Mouse (Mus musculus) stomach, embryonic 15.5 days (tissue): ENCODE data around the gene Sgip1. TPM values are rescaled to one million over a fixed set of nuclear protein-coding genes. Genes with fewer than 3 reads are reported as not detected.

Experiments used
- ATAC-seq: fragments of 200-750 bp; cut with Nextera tagmentation; 2 replicates; pipeline ENCODE4 v1.8.0; 2017; ENCODE audit warnings: low read depth, moderate number of reproducible peaks, moderate TSS enrichment; ENCODE audit not compliant: insufficient read depth, low FRiP score
- H3K27ac ChIP-seq: fragments of 300-500 bp; sonication (generic); 2 replicates; pipeline ENCODE4 v1.5.1; 2015; ENCODE audit warnings: mild to moderate bottlenecking, inconsistent platforms
- H3K27me3 ChIP-seq: fragments of 300-500 bp; sonication (generic); replicated peaks from 2 replicates; pipeline ENCODE4 v1.6.1; 2015; ENCODE audit warnings: inconsistent platforms
- H3K36me3 ChIP-seq: fragments of 300-500 bp; sonication (generic); 2 replicates; pipeline ENCODE4 v1.6.1; 2015; ENCODE audit warnings: inconsistent platforms
- H3K4me1 ChIP-seq: fragments of 300-500 bp; sonication (generic); 2 replicates; pipeline ENCODE4 v1.6.1; 2015; ENCODE audit warnings: inconsistent platforms
- H3K4me2 ChIP-seq: fragments of 300-500 bp; sonication (generic); 2 replicates; pipeline ENCODE4 v1.6.1; 2015; ENCODE audit warnings: mild to moderate bottlenecking, inconsistent platforms
- H3K4me3 ChIP-seq: fragments of 300-500 bp; sonication (generic); replicated peaks from 2 replicates; pipeline ENCODE4 v1.5.1; 2015; ENCODE audit warnings: inconsistent platforms
- H3K9ac ChIP-seq: fragments of 300-500 bp; sonication (generic); 2 replicates; pipeline ENCODE4 v1.6.1; 2015; ENCODE audit warnings: inconsistent platforms
- H3K9me3 ChIP-seq: fragments of 300-500 bp; sonication (generic); 2 replicates; pipeline ENCODE4 v1.6.1; 2016; ENCODE audit warnings: inconsistent platforms
- WGBS: fragments of 180-500 bp; shearing (Covaris S2); methylation state at CpG from one replicate; pipeline ENCODE4 v1.1.7; 2015; 5-methylcytosine and 5-hydroxymethylcytosine counted together
- polyA plus RNA-seq: library from polyadenylated mRNA; unstranded; fragments of >200 nt; fragmentation: Nextera tagmentation; extraction: Ambion mirVana; gene quantifications from 2 replicates; pipeline ENCODE4 v1.2.1, GENCODE M21; 2015

Sgip1 gene
- polyA plus RNA-seq, 1 experiment from 2014 or later, result 7.1 TPM

DNA sequence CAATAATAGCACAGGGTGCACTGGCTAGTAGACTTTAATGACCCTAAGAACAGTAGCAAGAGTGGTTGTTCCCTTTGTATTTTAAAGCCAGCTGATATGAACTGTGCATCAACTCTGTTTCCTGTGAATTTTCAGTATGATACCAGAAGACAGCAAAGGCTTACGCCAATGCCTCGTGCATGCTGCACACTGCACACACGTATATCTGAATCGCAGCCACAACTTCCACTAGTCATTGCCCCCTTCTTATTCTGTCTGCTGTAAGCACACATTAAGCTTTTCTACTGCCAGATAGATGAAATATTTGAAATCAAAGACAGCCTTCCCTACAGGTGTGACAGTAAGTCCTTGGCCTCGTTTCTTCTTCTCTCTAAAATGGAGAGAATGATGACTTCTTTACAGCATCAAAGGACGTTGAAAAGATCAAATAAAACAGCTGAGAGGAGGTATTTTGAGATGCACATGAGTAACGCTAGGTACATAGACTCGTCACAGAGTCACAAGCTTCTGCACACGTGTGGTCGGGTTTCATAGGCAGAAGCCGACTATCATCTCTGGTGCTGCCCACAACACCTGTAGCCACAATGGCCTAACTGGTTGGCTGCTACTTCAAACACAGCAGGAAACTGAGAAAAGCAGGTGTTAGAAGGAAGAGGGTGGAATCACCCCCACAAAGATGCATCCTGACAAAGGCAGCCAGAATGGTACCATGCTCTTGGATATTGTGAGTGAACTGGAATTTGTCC is 249.7 kb downstream of the Sgip1 start:
- no peak for ATAC-seq
- no peaks in the 10 kb centered on the region for H3K36me3 ChIP-seq
- 74% methylated on average over 11 of the region's 11 CpGs for WGBS

DNA sequence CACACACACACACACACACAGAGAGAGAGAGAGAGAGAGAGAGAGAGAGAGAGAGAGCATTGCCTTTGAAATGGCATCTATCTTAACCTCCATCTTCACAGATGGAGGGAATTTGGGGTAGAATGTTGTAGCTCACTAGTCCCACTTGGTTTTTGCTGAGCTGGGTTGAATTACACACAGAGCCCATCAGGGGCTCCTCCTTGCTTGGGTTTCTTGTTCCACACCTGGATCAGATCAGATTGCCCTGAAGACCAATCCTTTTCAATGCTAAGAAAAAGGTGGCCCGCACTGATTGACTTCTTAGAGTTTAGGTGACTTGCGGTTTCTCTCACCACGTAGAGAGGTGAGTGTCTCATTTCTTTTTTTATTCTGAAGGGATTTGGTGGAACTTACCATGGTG is 250.6 kb downstream of the Sgip1 start:
- no peak overlapping the region for H3K4me2 ChIP-seq
- 79% methylated on average over 3 of the region's 3 CpGs for WGBS
- no peaks in the 10 kb centered on the region for H3K4me1 ChIP-seq
- no peak for ATAC-seq
- no peaks in the 10 kb centered on the region for H3K36me3 ChIP-seq
- no peak overlapping the region for H3K27ac ChIP-seq
- H3K9me3 ChIP-seq, result no peaks in the 10 kb centered on the region
- no peaks in the 10 kb centered on the region for H3K27me3 ChIP-seq
- H3K4me3 ChIP-seq, result no peak overlapping the region
- no peak overlapping the region for H3K9ac ChIP-seq

More for the DNA sequence above, 249.7 kb downstream of the Sgip1 start:
- no peak overlapping the region for H3K9ac ChIP-seq
- no peaks in the 10 kb centered on the region for H3K4me1 ChIP-seq
- H3K4me2 ChIP-seq, result no peak overlapping the region
- H3K4me3 ChIP-seq, result no peak overlapping the region
- H3K27ac ChIP-seq, result no peak overlapping the region
- H3K9me3 ChIP-seq, result no peaks in the 10 kb centered on the region
- no peaks in the 10 kb centered on the region for H3K27me3 ChIP-seq

DNA sequence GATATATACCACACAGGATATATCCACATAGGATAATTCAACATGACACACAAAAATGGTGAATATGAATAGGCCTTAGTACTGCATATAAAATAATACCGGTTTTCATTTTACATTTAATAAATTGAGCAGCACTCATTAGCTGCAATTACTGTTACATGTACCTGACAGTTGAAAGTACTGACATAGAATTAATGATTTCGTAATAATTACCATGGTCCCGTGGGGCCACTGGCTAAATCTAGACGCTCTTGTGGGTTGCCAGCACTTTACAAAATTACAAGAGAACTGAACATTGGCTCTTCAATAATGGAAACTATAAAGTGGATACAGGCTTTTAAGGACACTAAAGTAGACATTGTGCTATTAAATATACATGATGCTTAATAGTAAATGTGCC is 263.6 kb downstream of the Sgip1 start:
- H3K36me3 ChIP-seq, result no peaks in the 10 kb centered on the region
- H3K27me3 ChIP-seq, result no peaks in the 10 kb centered on the region
- no peak overlapping the region for H3K27ac ChIP-seq
- 87% methylated on average over 4 of the region's 4 CpGs for whole genome bisulfite sequencing
- H3K4me2 ChIP-seq, result no peak overlapping the region
- ATAC-seq, result no peak
- H3K4me1 ChIP-seq, result no peaks in the 10 kb centered on the region
- no peaks in the 10 kb centered on the region for H3K9me3 ChIP-seq
- no peak overlapping the region for H3K9ac ChIP-seq
- H3K4me3 ChIP-seq, result no peak overlapping the region

DNA sequence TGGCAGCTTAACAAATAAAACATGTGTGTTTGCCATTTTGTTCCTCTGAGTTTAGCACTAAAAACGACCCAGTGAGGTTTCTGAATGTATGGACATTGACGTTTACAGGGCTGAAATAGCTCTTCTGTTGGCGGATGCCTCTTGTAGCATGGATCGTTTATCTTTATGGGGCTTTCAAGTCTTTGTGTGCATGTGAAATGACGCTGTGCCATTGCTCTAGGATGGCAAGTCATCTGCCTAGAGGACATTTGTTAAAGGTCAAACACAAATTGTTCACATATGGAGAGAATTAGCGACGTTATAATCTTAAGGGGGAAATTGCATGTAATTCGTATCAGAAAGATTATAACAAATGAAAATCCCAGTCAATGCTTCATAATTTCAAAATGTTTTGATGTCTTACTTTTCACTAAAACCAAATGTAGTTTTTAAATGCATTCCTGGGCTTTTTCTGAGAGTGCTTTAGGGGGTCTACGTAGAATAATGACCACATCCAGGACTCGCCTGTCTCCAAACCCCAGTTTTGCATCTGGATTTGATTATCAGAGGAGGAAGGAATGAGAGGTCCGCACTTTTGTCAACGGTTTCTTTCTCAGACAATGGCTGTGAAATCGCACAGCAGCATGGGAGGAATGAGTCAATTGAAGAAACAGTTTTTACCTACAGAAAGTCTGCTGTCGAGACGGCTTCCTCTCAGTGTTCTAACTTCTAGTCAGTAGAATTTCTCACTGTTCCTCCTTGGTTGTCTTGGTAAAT is 264.3 kb downstream of the Sgip1 start:
- WGBS, result 64% methylated on average over 15 of the region's 15 CpGs
- no peak for ATAC-seq
- no peak overlapping the region for H3K27ac ChIP-seq

DNA sequence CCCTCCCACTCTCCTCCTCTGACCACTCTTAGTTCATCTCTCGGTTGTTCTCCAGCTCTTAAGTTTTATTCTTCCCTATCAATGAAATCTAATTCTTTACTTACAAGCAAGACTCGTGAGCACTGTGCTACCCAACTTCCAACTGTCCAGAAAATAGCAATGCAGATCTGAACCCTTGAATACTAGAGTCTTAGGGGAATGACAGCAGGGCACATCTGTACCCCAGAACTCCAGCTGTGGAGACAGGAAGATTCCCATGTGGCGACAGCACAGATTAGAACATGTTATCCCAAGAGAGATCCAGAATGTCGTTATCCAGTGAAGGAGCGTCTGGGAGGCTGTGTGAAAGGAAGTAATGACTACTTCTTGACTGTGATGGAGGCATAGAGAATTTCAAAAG is 265.2 kb downstream of the Sgip1 start:
- ATAC-seq, result no peak
- Histone ChIP-seq H3K4me2 (no peak overlapping the region), H3K4me1 (no peaks in the 10 kb centered on the region), H3K9ac (no peak overlapping the region), H3K9me3 (no peaks in the 10 kb centered on the region), H3K27me3 (no peaks in the 10 kb centered on the region), H3K4me3 (no peak overlapping the region), H3K27ac (no peak overlapping the region), H3K36me3 (no peaks in the 10 kb centered on the region)
- WGBS, result 79% methylated on average over 5 of the region's 5 CpGs

More for the DNA sequence above, 264.3 kb downstream of the Sgip1 start:
- Histone ChIP-seq H3K4me1 (no peaks in the 10 kb centered on the region), H3K4me2 (no peak overlapping the region), H3K27me3 (no peaks in the 10 kb centered on the region), H3K4me3 (no peak overlapping the region), H3K9ac (no peak overlapping the region), H3K36me3 (no peaks in the 10 kb centered on the region), H3K9me3 (no peaks in the 10 kb centered on the region)

GRCm38 (mm10) chr4:103006943-103007418 is 265.9 kb downstream of the Sgip1 start:
- WGBS, result 22% methylated on average over 4 of the region's 4 CpGs
- Histone ChIP-seq H3K4me3 (no peak overlapping the region), H3K4me2 (no peak overlapping the region), H3K4me1 (no peaks in the 10 kb centered on the region), H3K9ac (no peak overlapping the region), H3K9me3 (no peaks in the 10 kb centered on the region), H3K36me3 (no peaks in the 10 kb centered on the region), H3K27me3 (no peaks in the 10 kb centered on the region), H3K27ac (no peak overlapping the region)
- no peak for ATAC-seq

DNA sequence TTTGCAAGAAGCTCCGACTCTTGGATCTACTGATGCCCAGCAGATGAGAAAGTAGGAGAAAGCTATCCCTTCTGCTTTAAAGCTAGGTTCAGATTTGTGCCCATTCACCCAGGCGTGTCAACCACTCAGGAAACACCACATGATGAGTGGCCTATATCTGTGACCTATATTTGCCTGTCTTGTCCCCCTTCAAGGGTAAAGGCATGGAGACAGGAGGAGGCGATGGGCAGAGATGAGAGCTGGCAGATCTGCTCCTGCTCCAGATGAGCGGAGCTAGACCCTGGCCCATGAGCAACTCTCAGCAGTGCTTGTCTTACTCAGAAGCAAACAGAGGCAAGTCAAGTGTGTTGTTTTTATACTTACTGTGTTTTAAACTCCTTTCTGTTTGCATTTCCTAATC is 269.6 kb downstream of the Sgip1 start:
- Histone ChIP-seq H3K9ac (no peak overlapping the region), H3K4me1 (0 out of 2 replicates have a peak, but pooled peaks cover 3% of the 10 kb centered on the region), H3K27me3 (no peaks in the 10 kb centered on the region), H3K4me3 (no peak overlapping the region), H3K9me3 (no peaks in the 10 kb centered on the region), H3K27ac (no peak overlapping the region), H3K36me3 (no peaks in the 10 kb centered on the region), H3K4me2 (no peak overlapping the region)
- 88% methylated on average over 4 of the region's 4 CpGs for WGBS
- no peak for ATAC-seq

DNA sequence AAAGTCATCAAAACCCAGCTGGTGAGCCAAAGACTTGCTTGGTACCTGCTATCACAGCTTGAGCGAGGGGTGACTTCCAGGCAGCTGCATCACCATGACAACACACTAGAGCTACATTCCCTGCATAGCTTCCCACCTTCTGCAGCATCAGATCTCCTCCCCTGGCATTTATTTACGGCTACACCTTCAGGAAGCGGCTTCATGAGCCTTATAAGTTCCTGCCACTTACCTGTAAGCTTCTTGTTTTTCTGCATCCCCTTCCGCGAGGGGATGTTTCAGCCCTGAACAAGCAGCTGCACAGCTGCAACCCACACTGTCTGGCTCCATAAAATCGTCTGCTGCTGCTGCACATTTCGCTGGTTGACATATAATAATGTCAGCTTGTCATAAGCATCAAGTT is 270.7 kb downstream of the Sgip1 start:
- H3K4me1 ChIP-seq, result 0 out of 2 replicates have a peak, but pooled peaks cover 3% of the 10 kb centered on the region
- H3K9me3 ChIP-seq, result no peaks in the 10 kb centered on the region
- H3K4me2 ChIP-seq, result no peak overlapping the region
- ATAC-seq, result no peak
- WGBS, result 34% methylated on average over 7 of the region's 7 CpGs
- no peak overlapping the region for H3K27ac ChIP-seq
- no peak overlapping the region for H3K9ac ChIP-seq
- no peak overlapping the region for H3K4me3 ChIP-seq
- no peaks in the 10 kb centered on the region for H3K27me3 ChIP-seq
- no peaks in the 10 kb centered on the region for H3K36me3 ChIP-seq

DNA sequence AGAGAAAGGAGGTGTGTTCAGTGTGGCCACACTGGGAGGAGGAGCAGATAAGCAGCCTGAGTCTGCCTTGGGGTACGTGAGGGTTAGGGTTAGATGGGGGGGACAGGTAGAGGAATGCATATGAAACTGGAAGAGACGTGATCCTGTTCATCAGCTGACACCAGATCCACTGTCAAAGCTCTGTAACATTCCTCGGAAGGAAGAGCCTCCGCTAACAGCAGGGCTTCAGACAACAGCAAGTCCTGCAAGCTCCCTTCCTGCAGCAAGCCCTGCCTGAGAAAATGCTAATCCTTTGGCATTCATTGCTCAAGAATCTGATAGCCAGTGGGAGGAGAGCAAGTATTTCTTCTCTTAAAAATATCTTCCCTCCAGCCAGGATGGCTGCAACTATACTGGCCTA is 272.4 kb downstream of the Sgip1 start:
- WGBS, result 17% methylated on average over 4 of the region's 4 CpGs
- Histone ChIP-seq H3K27ac (no peak overlapping the region), H3K4me1 (0 out of 2 replicates have a peak, but pooled peaks cover 3% of the 10 kb centered on the region), H3K27me3 (no peaks in the 10 kb centered on the region), H3K4me2 (no peak overlapping the region), H3K9ac (no peak overlapping the region), H3K4me3 (no peak overlapping the region), H3K36me3 (no peaks in the 10 kb centered on the region), H3K9me3 (no peaks in the 10 kb centered on the region)
- ATAC-seq, result no peak

Other genes starting within 250 kb of the Sgip1 start
- gene Tctex1d1, start 237.3 kb downstream of the Sgip1 start, polyA plus RNA-seq, result 1.1 and 1.8 TPM in 2 replicates